Mouse (Mus musculus) hindbrain, postnatal 0 days (tissue): ENCODE measurements around the gene Rasgrp3. TPM values are rescaled to one million over a fixed set of nuclear protein-coding genes. Genes with fewer than 3 reads are reported as not detected.
A peak's percentile ranks its signal among the peaks of the same experiment; 100 is the strongest.

Experiments used
- ATAC-seq: fragments of 200-750 bp; cut with Nextera tagmentation; 2 replicates; pipeline ENCODE4 v1.8.0; 2017; ENCODE audit warnings: mild to moderate bottlenecking, moderate TSS enrichment, moderate library complexity
- DNase-seq: peaks from one replicate; pipeline ENCODE4 v3.0.0-alpha.2; 2015; ENCODE audit warnings: low spot score
- H3K27ac ChIP-seq: fragments of 300-500 bp; sonication (generic); 2 replicates; pipeline ENCODE4 v1.5.1; 2014; ENCODE audit warnings: mild to moderate bottlenecking
- H3K27me3 ChIP-seq: fragments of 300-500 bp; sonication (generic); 2 replicates; pipeline ENCODE4 v1.6.1; 2014; ENCODE audit warnings: low read length, mixed read lengths; ENCODE audit not compliant: insufficient read depth
- H3K36me3 ChIP-seq: fragments of 300-500 bp; sonication (generic); 2 replicates; pipeline ENCODE4 v1.6.1; 2014; ENCODE audit warnings: low read length, mixed read lengths; ENCODE audit not compliant: insufficient read depth
- H3K4me1 ChIP-seq: fragments of 300-500 bp; sonication (generic); 2 replicates; pipeline ENCODE4 v1.6.1; 2014; ENCODE audit warnings: antibody characterized with exemption, low read length, mixed read lengths; ENCODE audit not compliant: insufficient read depth
- H3K4me2 ChIP-seq: fragments of 300-500 bp; sonication (generic); 2 replicates; pipeline ENCODE4 v1.6.1; 2014; ENCODE audit warnings: low read depth, mild to moderate bottlenecking, low read length, moderate library complexity, mixed read lengths
- H3K4me3 ChIP-seq: fragments of 300-500 bp; sonication (generic); 2 replicates; pipeline ENCODE4 v1.5.1; 2014; ENCODE audit warnings: low read length
- H3K9ac ChIP-seq: fragments of 300-500 bp; sonication (generic); replicated peaks from 2 replicates; pipeline ENCODE4 v1.6.1; 2014; ENCODE audit warnings: mild to moderate bottlenecking, low read length, moderate library complexity, mixed read lengths
- H3K9me3 ChIP-seq: fragments of 300-500 bp; sonication (generic); 2 replicates; pipeline ENCODE4 v1.6.1; 2016; ENCODE audit warnings: low read length, mixed read lengths
- CTCF ChIP-seq: IDR thresholded peaks from 2 replicates; pipeline ENCODE4 v1.5.1; 2016; ENCODE audit warnings: antibody characterized with exemption, control low read depth, low read depth
- WGBS: fragments of 180-500 bp; shearing (Covaris S2); extraction: QIAGEN DNeasy Blood & Tissue Kit; methylation state at CpG from one replicate; pipeline ENCODE4 v1.1.7; 2014; 5-methylcytosine and 5-hydroxymethylcytosine counted together
- polyA plus RNA-seq: library from polyadenylated mRNA; unstranded; fragments of >200 nt; fragmentation: Nextera tagmentation; extraction: Ambion mirVana; gene quantifications from 2 replicates; pipeline ENCODE4 v1.2.1, GENCODE M21; 2015
- total RNA-seq: library from RNA; depleted of rRNA; stranded (reverse); fragments of >200 nt; gene quantifications from 2 replicates; pipeline ENCODE4 v1.2.3, GENCODE M21; 2014

The Rasgrp3 gene
- total and polyA plus RNA-seq, 2 experiments from 2014 or later, result 2.1 to 5.1 TPM

- Histone ChIP-seq H3K27me3 (no peaks in the 10 kb centered on the region), H3K9ac (no peak overlapping the region), H3K9me3 (no peaks in the 10 kb centered on the region), H3K27ac (no peak overlapping the region), H3K4me1 (no peaks in the 10 kb centered on the region), H3K4me2 (no peak overlapping the region), H3K4me3 (no peak overlapping the region), H3K36me3 (peaks cover 19% of the 10 kb centered on the region)
- ATAC-seq (peak; percentile 88), DNase-seq (peak; percentile 85)
- peak; percentile 86 for TF ChIP-seq CTCF
- WGBS, result 33% methylated on average over 6 of the region's 6 CpGs
These were observed 100.8 kb downstream of the Rasgrp3 start for GRCm38 (mm10) chr17:75536396-75537049.

- TF ChIP-seq CTCF, result no peak
- Histone ChIP-seq H3K9ac (no peak overlapping the region), H3K4me1 (no peaks in the 10 kb centered on the region), H3K9me3 (no peaks in the 10 kb centered on the region), H3K36me3 (peaks cover 23% of the 10 kb centered on the region), H3K27ac (no peak overlapping the region), H3K4me2 (no peak overlapping the region), H3K27me3 (no peaks in the 10 kb centered on the region), H3K4me3 (no peak overlapping the region)
- WGBS, result 91% methylated on average over 7 of the region's 7 CpGs
- DNase-seq (no peak), ATAC-seq (no peak)
These were observed 101.4 kb downstream of the Rasgrp3 start for GRCm38 (mm10) chr17:75537050-75537445.

GRCm38 (mm10) chr17:75538431-75538830 lies 102.7 kb downstream of the Rasgrp3 start:
- Histone ChIP-seq H3K4me2 (no peak overlapping the region), H3K4me1 (no peaks in the 10 kb centered on the region), H3K9ac (no peak overlapping the region), H3K9me3 (no peaks in the 10 kb centered on the region), H3K4me3 (no peak overlapping the region), H3K27me3 (no peaks in the 10 kb centered on the region), H3K36me3 (peaks cover 25% of the 10 kb centered on the region), H3K27ac (no peak overlapping the region)
- DNase-seq, result no peak
- WGBS, result 96% methylated on average over 12 of the region's 12 CpGs
- no peak for TF ChIP-seq CTCF
- ATAC-seq, result no peak

GRCm38 (mm10) chr17:75539130-75539529 lies 103.4 kb downstream of the Rasgrp3 start:
- 94% methylated on average over 6 of the region's 6 CpGs for WGBS
- Histone ChIP-seq H3K4me2 (no peak overlapping the region), H3K27ac (no peak overlapping the region), H3K4me1 (no peaks in the 10 kb centered on the region), H3K27me3 (no peaks in the 10 kb centered on the region), H3K9me3 (no peaks in the 10 kb centered on the region), H3K4me3 (no peak overlapping the region), H3K9ac (no peak overlapping the region), H3K36me3 (peaks cover 26% of the 10 kb centered on the region)
- DNase-seq (no peak), ATAC-seq (no peak)
- no peak for TF ChIP-seq CTCF

GRCm38 (mm10) chr17:75539841-75540240 lies 104.1 kb downstream of the Rasgrp3 start:
- ATAC-seq, result no peak
- Histone ChIP-seq H3K4me2 (no peak overlapping the region), H3K27ac (no peak overlapping the region), H3K9me3 (no peaks in the 10 kb centered on the region), H3K36me3 (peaks cover 33% of the 10 kb centered on the region), H3K4me1 (no peaks in the 10 kb centered on the region), H3K4me3 (no peak overlapping the region), H3K9ac (no peak overlapping the region), H3K27me3 (no peaks in the 10 kb centered on the region)
- DNase-seq, result no peak
- TF ChIP-seq CTCF, result no peak
- WGBS, result 87% methylated on average over 5 of the region's 5 CpGs

GRCm38 (mm10) chr17:75543434-75543833 lies 107.7 kb downstream of the Rasgrp3 start:
- Histone ChIP-seq H3K36me3 (peaks cover 41% of the 10 kb centered on the region), H3K4me1 (no peaks in the 10 kb centered on the region), H3K27me3 (no peaks in the 10 kb centered on the region), H3K9me3 (no peaks in the 10 kb centered on the region), H3K27ac (no peak overlapping the region), H3K4me3 (no peak overlapping the region), H3K9ac (no peak overlapping the region), H3K4me2 (no peak overlapping the region)
- ATAC-seq (no peak), DNase-seq (no peak)
- TF ChIP-seq CTCF, result no peak
- WGBS, result 93% methylated on average over 7 of the region's 7 CpGs

- DNase-seq (no peak), ATAC-seq (no peak)
- Histone ChIP-seq H3K9ac (no peak overlapping the region), H3K4me2 (no peak overlapping the region), H3K9me3 (no peaks in the 10 kb centered on the region), H3K4me1 (no peaks in the 10 kb centered on the region), H3K36me3 (peaks cover 33% of the 10 kb centered on the region), H3K27me3 (no peaks in the 10 kb centered on the region), H3K4me3 (no peak overlapping the region), H3K27ac (no peak overlapping the region)
- WGBS, result 80% methylated on average over 7 of the region's 7 CpGs
- no peak for TF ChIP-seq CTCF
These were observed 108.6 kb downstream of the Rasgrp3 start for GRCm38 (mm10) chr17:75544262-75544661.
